Mouse (Mus musculus): Measurements from ENCODE around the gene 2310033P09Rik. TPM values are rescaled to one million over a fixed set of nuclear protein-coding genes. Genes with fewer than 3 reads are reported as not detected.

2310033P09Rik gene
- 32.5 and 32.9 TPM in 2 replicates for polyA plus RNA-seq (2014; fragmentation: Nextera tagmentation; extraction: Ambion mirVana)

DNA sequence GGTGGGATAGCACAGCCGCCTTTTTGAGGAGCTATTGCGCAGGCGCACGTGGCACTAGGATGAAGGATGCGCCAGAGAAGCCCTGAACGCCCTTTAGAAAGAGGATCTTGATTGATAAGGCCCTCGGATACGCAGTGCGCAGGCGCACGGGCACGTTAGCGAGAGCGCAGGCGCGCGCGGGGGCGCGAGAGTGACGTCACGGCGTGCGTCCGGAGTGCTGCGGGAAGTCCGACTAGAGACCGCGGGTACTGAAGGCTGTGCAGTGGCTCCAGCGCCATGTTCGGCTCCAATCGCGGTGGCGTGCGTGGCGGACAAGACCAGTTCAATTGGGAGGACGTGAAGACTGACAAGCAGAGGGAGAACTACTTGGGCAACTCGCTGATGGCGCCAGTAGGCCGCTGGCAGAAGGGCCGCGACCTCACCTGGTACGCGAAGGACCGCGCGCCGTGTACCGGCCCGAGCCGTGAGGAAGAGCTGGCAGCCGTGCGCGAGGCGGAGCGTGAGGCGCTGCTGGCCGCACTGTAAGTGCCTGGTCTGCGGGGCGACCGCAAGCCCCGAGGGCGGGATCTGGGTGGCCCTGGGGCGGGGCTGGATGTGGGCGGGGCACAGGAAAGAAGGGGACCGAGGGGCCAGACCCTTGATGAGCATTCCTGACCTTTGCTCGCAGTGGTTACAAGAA is at the start of gene 2310033P09Rik:
Gene 2310033P09Rik, plus strand, starts transcription at position 169 of the 679 bp plus-strand sequence.
- Histone ChIP-seq H3K27me3 (ENCODE audit: insufficient read depth, low read length) (no peaks in the 10 kb centered on the region), H3K9ac (peak within 1 kb of the TSS; percentile 92), H3K4me1 (ENCODE audit: insufficient read depth) (no peaks in the 10 kb centered on the region), H3K4me3 (ENCODE audit: low read depth, low read length) (peak within 1 kb of the TSS; percentile 91), H3K36me3 (ENCODE audit: insufficient read depth) (peaks cover 64% of the 10 kb centered on the region), H3K9me3 (ENCODE audit: low read depth, low read length) (no peaks in the 10 kb centered on the region), H3K4me2 (peak within 1 kb of the TSS; percentile 85), H3K27ac (ENCODE audit: low read depth) (peak within 1 kb of the TSS; percentile 97)
- ATAC-seq (ENCODE audit: insufficient read depth) (peak; percentile 84), DNase-seq (peak; percentile 98)
- TF ChIP-seq CTCF (IDR thresholded peaks at IDR 0.05; ENCODE audit: low read depth), result no peak
- WGBS, result under 1% methylated on average over 67 of the region's 67 CpGs

DNA sequence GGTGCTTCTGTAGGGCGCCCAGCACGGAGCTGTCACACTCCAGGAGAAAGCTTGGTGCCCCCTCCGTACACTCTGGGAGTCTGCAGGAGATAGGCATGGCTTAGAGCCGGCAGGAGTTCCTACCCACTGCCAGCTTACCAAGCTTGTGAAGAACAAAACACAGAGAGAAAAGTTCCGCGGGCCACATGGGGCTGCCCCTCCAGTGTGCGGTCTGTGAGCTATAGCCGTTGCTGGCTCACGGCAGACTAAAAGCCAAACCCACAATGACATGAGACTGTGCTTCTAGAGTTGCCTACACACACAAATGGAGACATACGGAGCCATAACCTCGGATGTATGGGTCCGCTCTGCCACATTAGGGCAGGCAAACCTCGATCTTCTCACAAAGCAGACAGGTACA is 49.0 kb upstream of the 2310033P09Rik start:
- DNase-seq (no peak), ATAC-seq (ENCODE audit: insufficient read depth) (no peak)
- no peaks in the 10 kb centered on the region for H3K9me3 ChIP-seq (ENCODE audit: low read depth, low read length)
- H3K4me1 ChIP-seq (ENCODE audit: insufficient read depth), result peaks cover 4% of the 10 kb centered on the region
- no peak overlapping the region for H3K4me2 ChIP-seq
- TF ChIP-seq CTCF (IDR thresholded peaks at IDR 0.05; ENCODE audit: low read depth), result no peak
- H3K36me3 ChIP-seq (ENCODE audit: insufficient read depth), result peaks cover 7% of the 10 kb centered on the region; the same call in 1 of the 2 replicates
- WGBS, result 90% methylated on average over 13 of the region's 13 CpGs
- no peak overlapping the region for H3K27ac ChIP-seq (ENCODE audit: low read depth)
- H3K27me3 ChIP-seq (ENCODE audit: insufficient read depth, low read length), result no peaks in the 10 kb centered on the region
- no peak overlapping the region for H3K9ac ChIP-seq
- no peak overlapping the region for H3K4me3 ChIP-seq (ENCODE audit: low read depth, low read length)

DNA sequence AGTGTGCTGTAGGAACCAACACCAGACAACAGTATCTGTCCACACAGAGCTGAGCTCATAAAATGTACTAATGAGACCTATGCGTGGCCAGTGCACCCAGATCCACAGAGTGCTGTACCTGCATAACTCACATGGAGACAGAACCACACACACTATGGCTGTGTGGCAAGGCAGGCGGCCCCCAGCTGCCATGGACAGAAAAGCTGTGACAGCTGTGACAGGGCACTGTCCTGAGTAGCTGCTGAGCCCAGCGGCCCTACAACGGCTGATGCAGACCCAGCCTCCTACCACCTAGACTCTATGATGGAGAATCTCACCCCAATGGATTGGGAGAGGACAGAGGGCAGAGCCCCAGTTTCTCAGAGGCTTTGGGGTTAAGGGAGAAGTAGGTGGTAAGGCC is 48.6 kb upstream of the 2310033P09Rik start:
- peaks cover 5% of the 10 kb centered on the region for H3K4me1 ChIP-seq (ENCODE audit: insufficient read depth)
- 86% methylated on average over 4 of the region's 4 CpGs for WGBS
- H3K9me3 ChIP-seq (ENCODE audit: low read depth, low read length), result no peaks in the 10 kb centered on the region
- ATAC-seq (ENCODE audit: insufficient read depth) (no peak), DNase-seq (no peak)
- H3K4me3 ChIP-seq (ENCODE audit: low read depth, low read length), result no peak overlapping the region
- H3K9ac ChIP-seq, result no peak overlapping the region
- H3K27ac ChIP-seq (ENCODE audit: low read depth), result no peak overlapping the region
- H3K4me2 ChIP-seq, result no peak overlapping the region
- H3K27me3 ChIP-seq (ENCODE audit: insufficient read depth, low read length), result no peaks in the 10 kb centered on the region
- H3K36me3 ChIP-seq (ENCODE audit: insufficient read depth), result peaks cover 7% of the 10 kb centered on the region; the same call in 1 of the 2 replicates
- no peak for TF ChIP-seq CTCF (IDR thresholded peaks at IDR 0.05; ENCODE audit: low read depth)

DNA sequence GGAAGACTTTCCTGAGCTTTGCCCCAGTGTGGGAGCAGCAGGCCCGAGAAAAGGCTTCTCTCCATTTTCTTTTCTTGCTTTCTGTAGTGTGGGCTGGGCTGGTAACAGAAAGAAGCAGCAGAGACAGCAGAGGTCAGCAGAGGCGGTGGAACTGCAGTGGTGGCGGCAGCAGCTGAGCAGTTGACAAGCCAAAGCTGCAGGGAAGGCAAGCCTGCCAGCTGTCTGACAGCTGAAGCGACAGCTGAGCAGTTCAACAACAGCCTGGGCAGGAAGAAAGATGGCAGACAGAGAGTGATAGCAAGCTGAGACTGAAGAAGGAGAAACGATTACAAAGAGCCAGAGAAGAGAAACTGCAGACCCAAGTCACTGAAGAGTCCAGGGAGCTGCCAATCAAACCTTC is 46.7 kb upstream of the 2310033P09Rik start:
- no peak overlapping the region for H3K27ac ChIP-seq (ENCODE audit: low read depth)
- peaks cover 5% of the 10 kb centered on the region for H3K4me1 ChIP-seq (ENCODE audit: insufficient read depth)
- ATAC-seq (ENCODE audit: insufficient read depth), result no peak
- 46% methylated on average over 5 of the region's 5 CpGs for WGBS
- H3K4me3 ChIP-seq (ENCODE audit: low read depth, low read length), result no peak overlapping the region
- peak; percentile 55 for DNase-seq
- TF ChIP-seq CTCF (IDR thresholded peaks at IDR 0.05; ENCODE audit: low read depth), result no peak
- H3K9ac ChIP-seq, result no peak overlapping the region
- H3K4me2 ChIP-seq, result no peak overlapping the region
- H3K36me3 ChIP-seq (ENCODE audit: insufficient read depth), result peaks cover 1% of the 10 kb centered on the region; the same call in 1 of the 2 replicates
- no peaks in the 10 kb centered on the region for H3K9me3 ChIP-seq (ENCODE audit: low read depth, low read length)
- no peaks in the 10 kb centered on the region for H3K27me3 ChIP-seq (ENCODE audit: insufficient read depth, low read length)

DNA sequence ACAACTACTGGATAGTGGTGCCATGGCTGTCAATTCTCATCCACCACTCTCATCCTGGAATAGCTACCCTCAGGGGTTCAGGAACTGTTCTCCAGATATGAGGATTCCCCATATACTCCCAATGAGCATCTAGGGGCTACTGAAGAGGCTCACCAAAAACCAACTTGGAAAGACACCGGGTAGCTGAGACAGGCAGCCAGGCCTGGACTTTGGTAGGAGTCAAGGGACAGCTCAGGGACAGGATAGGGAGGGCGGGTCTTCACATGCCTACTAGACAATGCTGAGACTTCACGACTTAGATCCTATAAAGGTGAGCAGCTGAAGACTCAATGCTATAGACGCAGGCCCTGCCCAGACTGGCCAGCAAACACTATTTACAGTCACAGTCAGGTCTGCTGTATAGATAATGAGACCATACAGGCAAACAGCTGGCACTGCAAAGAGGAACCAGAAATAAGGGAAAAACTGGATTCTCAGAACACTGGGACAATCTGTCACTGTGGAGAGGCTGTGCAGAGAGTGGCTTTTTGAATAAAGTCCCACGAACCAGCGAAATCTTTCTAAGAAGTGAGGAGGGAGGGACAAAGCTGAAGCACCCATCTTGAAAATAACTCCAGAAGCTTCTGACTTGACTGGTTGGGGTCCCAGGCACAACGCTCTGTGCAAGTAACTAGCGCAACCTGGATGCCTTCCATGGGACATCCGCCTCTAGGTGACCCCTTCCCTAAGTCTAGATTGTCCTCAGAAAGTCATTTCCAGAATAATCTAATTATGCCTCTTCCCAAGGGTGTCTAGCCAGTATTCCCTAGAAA is 45.5 kb upstream of the 2310033P09Rik start:
- no peak for TF ChIP-seq CTCF (IDR thresholded peaks at IDR 0.05; ENCODE audit: low read depth)
- peak overlapping the region; percentile 69 for H3K4me2 ChIP-seq
- ATAC-seq (ENCODE audit: insufficient read depth) (peak; percentile 25; the same call in 1 of the 2 replicates), DNase-seq (no peak)
- no peaks in the 10 kb centered on the region for H3K27me3 ChIP-seq (ENCODE audit: insufficient read depth, low read length)
- peak overlapping the region; percentile 92 for H3K9ac ChIP-seq
- no peaks in the 10 kb centered on the region for H3K9me3 ChIP-seq (ENCODE audit: low read depth, low read length)
- H3K27ac ChIP-seq (ENCODE audit: low read depth), result peak overlapping the region; percentile 100
- H3K4me1 ChIP-seq (ENCODE audit: insufficient read depth), result peaks cover 5% of the 10 kb centered on the region
- WGBS, result 60% methylated on average over 9 of the region's 9 CpGs
- H3K4me3 ChIP-seq (ENCODE audit: low read depth, low read length), result peak overlapping the region; percentile 70
- no peaks in the 10 kb centered on the region; the same call in 1 of the 2 replicates for H3K36me3 ChIP-seq (ENCODE audit: insufficient read depth)

DNA sequence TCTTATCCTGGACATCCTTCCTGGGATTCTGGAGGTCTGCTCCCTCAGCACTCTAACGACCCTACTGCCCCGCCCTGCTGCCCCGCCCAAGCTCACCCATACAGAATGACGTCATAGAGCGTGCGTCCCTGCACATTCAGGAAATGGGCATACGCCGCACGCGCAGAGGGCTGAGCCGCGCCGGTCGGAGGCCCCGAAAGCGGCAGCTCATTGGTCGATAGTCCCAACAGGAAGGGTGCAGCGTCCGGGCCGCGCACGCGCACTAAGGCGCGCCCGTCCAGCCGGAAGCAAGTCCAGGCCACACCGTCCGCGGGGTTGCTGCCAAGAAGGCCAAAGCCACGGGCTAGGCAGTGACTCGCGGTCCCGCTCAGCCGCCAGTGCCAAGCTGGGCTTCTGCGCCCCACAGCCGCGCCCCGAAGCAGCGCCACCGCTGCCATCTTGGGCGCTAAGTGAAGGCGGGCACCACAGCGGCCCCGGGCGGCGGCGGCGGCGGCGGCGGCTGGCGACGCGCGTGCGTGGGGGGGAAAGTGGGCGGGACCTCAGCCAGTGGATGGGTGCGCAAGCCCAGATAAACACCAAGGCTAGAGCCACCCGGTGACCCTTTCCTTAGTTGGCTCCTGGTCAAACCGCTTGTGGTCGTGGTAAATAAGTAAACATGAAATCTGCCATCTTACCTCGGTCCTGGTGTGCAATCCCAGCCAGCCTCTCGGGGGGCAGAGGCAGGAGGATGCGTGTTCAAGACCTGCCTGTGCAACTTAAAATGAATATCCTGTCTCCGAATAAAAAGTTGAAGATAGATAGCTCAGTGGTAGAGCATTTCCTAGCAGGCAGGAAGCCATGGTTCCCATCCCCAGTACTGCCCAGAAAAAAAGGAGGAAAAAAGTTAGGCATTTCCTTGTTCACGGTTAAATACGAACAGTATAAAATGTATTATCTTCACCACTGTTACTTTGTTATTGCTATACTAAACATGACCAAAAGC is 44.6 kb upstream of the 2310033P09Rik start, which contains the start of gene Iba57:
Gene Iba57, minus strand, starts transcription at position 485 of the 982 bp plus-strand sequence.
- H3K9me3 ChIP-seq (ENCODE audit: low read depth, low read length), result no peaks in the 10 kb centered on the region
- peak within 1 kb of the TSS; percentile 100 for H3K27ac ChIP-seq (ENCODE audit: low read depth)
- H3K4me2 ChIP-seq, result peak within 1 kb of the TSS; percentile 69
- H3K4me3 ChIP-seq (ENCODE audit: low read depth, low read length), result peak within 1 kb of the TSS; percentile 70
- H3K4me1 ChIP-seq (ENCODE audit: insufficient read depth), result peaks cover 5% of the 10 kb centered on the region
- TF ChIP-seq CTCF (IDR thresholded peaks at IDR 0.05; ENCODE audit: low read depth), result no peak; the same call in 1 of the 2 replicates
- WGBS, result 2% methylated on average over 68 of the region's 68 CpGs
- H3K9ac ChIP-seq, result peak within 1 kb of the TSS; percentile 92
- DNase-seq, result peak; percentile 99
- H3K36me3 ChIP-seq (ENCODE audit: insufficient read depth), result no peaks in the 10 kb centered on the region
- no peaks in the 10 kb centered on the region for H3K27me3 ChIP-seq (ENCODE audit: insufficient read depth, low read length)
- peak; percentile 99 for ATAC-seq (ENCODE audit: insufficient read depth)
